Mouse (Mus musculus): ENCODE data around the gene Canx.
"Not testable (repeated sequence)": the region's sequence is repeated elsewhere in the genome, so short reads cannot be mapped to it uniquely, and the experiment has no call there.

Gene Canx

GRCm38 (mm10) chr11:50336126-50336525, 10.7 kb upstream of the Canx start:
- in situ Hi-C loops (cut with MboI; ENCODE audit: low sequenced_read_pairs): no loop called here

- in situ Hi-C loops (cut with MboI; ENCODE audit: low sequenced_read_pairs): no loop called here
Observed at GRCm38 (mm10) chr11:50333181-50333580, 7.7 kb upstream of the Canx start.

DNA sequence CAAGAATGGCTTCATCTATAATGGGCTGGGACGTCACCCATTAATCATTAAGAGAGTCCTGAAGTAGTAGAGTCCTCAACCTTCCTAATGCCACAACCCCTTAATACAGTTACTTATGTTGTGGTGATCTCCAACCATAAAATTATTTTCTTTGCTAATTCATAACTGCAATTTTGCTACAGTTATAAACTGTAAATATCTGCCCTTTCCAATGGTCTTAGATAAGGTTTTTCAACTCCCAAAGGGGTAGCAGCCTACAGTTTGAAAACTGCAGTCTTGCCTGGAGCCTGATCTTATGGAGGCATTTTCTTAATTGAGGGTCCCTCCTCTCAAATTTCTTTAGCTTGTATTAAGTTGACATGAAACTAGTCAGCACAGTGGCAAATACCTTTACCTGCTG, 3.9 kb upstream of the Canx start:
- in situ Hi-C loops (cut with MboI; ENCODE audit: low sequenced_read_pairs): no loop called here

DNA sequence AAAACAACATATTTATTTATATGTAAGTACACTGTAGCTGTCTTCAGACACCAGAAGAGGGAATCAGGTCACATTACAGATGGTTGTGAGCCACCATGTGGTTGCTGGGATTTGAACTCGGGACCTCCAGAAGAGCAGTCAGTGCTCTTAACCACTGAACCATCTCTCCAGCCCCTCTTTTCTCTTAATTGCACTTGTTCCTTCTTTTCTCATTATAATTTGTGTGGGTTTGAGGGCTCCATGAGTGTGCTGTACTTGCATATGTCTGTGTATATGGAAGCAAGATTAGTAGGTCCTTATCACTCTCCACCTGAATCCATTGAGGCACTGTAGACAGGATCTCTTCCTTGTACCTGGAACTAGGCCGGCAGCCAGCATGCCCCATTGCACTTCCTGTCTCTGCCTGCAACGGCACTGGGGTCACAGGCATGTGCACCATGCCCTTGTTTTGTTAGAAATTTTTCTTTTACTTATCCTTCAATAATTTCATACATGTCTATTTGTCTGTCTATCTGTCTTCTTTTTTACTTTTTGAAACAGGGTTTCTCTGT, 2.7 kb upstream of the Canx start:
- in situ Hi-C loops (cut with MboI; ENCODE audit: low sequenced_read_pairs): no loop called here

GRCm38 (mm10) chr11:50326302-50326966, 961 bp upstream of the Canx start:
- in situ Hi-C loops (cut with MboI; ENCODE audit: low sequenced_read_pairs): no loop called here

DNA sequence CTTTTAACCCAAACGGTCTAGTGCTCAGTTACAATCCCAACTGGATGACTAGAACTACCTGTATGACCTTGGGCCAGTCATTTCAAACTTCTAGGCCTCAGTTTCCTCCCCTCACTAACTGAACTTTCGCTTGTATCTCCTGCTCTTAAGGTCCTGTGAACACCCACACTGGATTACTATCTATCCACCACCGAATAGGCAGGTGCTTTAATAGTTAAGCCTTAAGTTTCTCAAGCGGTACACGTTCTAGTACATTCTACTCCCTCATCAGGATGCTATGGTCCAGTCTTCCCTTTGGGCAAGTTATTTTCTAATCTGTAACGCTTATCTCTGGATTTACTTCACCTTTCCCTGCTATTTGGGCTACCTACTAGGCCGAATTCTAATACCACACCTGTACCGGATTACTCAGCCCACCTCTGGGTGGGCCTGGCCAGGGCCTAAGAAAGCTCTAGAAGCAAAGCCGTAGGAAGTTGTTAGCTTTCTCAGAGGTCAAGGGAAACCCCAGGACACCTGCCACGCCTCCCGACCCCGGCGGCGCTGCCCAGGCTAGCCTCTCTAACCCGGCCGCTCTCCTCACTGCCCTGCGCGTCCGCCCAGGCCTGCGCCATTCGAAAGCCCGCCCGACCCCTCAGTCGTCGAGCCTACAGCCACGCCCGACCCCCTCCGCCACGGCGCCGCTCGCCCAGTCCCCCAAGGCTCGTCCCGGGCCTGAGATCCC, 562 bp downstream of the Canx start:
- in situ Hi-C loops (cut with MboI; ENCODE audit: low sequenced_read_pairs): no loop called here

- in situ Hi-C loops (cut with MboI; ENCODE audit: low sequenced_read_pairs): no loop called here
Observed at GRCm38 (mm10) chr11:50323843-50324242, 1.6 kb downstream of the Canx start.

DNA sequence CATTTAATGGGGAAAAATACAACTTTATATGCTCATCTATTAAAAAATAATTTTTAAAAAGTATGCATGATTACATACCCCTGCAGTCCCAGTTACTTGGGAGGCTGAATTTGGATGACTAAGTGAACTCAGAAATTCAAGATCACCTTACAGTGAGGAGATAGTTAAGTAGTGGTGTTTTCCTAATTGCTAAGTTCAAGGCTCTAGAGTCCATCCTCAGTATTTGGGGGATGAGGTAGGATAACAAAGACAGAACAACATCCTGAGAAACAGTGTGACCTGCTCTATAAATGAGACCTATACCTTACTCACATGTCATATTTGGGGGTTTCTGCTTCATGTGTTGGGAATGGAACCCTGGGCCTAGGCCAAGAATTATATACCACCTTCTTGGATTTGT, 3.1 kb downstream of the Canx start:
- in situ Hi-C loops (cut with MboI; ENCODE audit: low sequenced_read_pairs): no loop called here

- in situ Hi-C loops (cut with MboI; ENCODE audit: low sequenced_read_pairs): no loop called here
Observed at GRCm38 (mm10) chr11:50321239-50321638, 4.2 kb downstream of the Canx start.

- in situ Hi-C loops (cut with MboI; ENCODE audit: low sequenced_read_pairs): not testable (repeated sequence)
Observed at GRCm38 (mm10) chr11:50319343-50319742, 6.1 kb downstream of the Canx start.

DNA sequence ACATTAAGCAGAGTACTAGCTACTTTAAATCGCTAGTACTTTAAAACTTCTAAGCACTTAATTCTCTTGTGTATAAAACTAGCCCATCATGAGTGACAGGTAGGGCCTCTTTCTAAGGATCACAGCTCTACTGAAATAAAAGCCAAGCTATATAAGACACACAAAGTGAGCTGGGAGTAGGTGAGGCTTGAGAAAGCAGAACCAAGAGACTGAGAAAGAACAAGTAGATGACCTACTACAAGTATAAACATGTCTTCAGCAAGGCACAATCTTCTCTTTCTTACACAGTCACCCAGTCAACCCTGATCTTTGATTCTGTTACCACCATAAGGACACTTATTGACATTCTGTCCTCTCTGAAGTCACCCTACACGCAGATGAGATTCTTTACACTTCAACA, 12.7 kb downstream of the Canx start:
- in situ Hi-C loops (cut with MboI; ENCODE audit: low sequenced_read_pairs): no loop called here

GRCm38 (mm10) chr11:50303406-50303805, 22.1 kb downstream of the Canx start:
- in situ Hi-C loops (cut with MboI; ENCODE audit: low sequenced_read_pairs): no loop called here

GRCm38 (mm10) chr11:50292190-50292855, 33.1 kb downstream of the Canx start, which contains the start of gene Maml1:
Gene Maml1 (minus strand): TSS chr11:50292311.
- in situ Hi-C loops (cut with MboI; ENCODE audit: low sequenced_read_pairs): no loop called here

GRCm38 (mm10) chr11:50291321-50292165, 33.9 kb downstream of the Canx start:
- in situ Hi-C loops (cut with MboI; ENCODE audit: low sequenced_read_pairs): no loop called here

DNA sequence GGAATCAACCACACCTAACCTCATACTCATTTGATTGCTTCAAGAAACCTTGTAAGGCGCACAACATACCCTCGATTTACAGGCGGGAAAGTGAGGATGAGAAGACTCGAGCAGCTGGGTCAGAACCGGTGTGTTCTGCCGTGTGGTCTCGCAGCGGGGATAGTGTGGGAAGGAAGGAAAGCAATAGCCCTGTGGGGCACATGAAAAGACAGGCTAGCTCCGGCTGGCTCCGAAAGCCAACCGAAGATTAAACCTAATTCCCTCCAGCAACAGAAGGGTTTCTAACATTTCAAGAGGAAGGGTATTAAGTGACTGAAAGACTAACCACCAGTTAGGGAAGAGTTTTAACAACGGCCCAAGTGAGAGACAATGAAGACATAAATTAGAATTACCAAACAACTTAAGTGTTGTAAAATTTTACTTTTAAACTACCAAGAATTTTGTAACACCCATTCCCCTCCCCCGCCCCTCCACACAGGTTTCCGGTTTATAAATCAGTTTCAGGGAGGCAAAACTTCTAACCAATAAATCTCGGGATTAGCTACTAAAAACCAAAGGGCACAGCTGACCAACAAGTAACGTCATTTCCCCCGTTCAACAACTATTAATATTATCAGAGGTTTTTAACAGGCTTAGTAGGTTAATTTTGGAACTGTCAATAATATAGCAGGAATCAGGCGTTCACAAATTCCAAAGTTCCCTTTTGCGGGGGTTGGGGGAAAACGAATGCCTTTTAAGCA, 34.8 kb downstream of the Canx start:
- in situ Hi-C loops (cut with MboI; ENCODE audit: low sequenced_read_pairs): no loop called here

- in situ Hi-C loops (cut with MboI; ENCODE audit: low sequenced_read_pairs): no loop called here
Observed at GRCm38 (mm10) chr11:50286428-50286827, 39.0 kb downstream of the Canx start.

DNA sequence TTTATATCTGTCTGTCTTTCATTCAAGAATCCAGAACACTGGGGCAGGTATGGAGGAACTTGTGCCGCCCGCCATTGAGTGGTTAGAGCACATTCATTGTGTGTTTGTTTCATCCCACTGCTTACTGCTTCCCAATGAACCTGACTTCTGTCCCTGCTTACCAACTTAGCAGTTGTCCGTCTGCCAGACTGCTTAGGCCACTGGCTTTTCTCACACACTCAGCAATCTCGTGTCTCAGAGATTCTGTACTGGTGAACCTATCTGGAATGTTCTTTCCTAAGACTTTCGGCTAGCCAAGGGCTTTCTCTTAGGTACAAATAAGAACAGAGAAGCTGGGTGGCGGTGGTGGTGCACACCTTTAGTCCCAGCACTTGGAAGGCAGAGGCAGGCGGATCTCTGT, 39.8 kb downstream of the Canx start:
- in situ Hi-C loops (cut with MboI; ENCODE audit: low sequenced_read_pairs): no loop called here

DNA sequence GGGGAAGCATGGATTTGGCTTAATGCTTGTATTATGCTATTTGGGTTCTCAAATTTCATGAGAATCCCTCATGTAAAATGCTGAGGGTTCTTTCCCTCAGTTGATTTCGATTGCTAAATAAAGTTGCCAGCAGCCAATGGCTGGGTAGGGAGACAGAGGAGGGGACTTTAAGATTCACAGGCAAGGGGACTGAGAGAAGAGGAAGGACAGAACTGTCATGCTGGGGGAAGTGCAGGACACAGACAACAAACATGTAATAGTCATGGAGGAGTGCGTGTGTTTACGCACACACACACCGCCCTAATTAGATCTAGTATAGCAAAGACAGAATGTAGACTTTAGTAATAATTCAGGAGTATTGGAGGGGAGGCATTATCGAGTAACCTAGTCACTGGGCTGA, 40.2 kb downstream of the Canx start:
- in situ Hi-C loops (cut with MboI; ENCODE audit: low sequenced_read_pairs): no loop called here

DNA sequence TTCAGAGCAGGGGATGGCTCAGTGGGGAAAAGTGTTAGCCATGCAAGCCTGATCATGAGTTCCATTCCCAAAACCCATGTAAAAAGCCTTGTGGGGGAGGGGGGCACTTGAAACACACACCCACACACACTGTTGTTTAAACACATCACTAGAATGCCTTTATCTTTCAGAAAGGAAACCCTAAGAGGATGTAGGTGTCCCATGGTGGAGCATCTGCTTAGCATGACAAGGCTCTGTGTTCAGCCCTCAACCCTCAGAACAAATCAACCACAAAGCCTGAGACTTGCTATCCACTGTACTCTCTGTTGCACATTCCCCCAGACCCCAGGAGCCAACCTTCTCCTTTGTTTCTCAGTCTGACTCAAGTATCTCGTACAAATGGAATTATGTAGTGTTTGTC, 45.4 kb downstream of the Canx start:
- in situ Hi-C loops (cut with MboI; ENCODE audit: low sequenced_read_pairs): no loop called here

- in situ Hi-C loops (cut with MboI; ENCODE audit: low sequenced_read_pairs): no loop called here
Observed at GRCm38 (mm10) chr11:50279005-50279404, 46.5 kb downstream of the Canx start.

All from CH12F3 (cell line).